Mouse (Mus musculus): ENCODE measurements around the gene Gpc2.

DNA sequence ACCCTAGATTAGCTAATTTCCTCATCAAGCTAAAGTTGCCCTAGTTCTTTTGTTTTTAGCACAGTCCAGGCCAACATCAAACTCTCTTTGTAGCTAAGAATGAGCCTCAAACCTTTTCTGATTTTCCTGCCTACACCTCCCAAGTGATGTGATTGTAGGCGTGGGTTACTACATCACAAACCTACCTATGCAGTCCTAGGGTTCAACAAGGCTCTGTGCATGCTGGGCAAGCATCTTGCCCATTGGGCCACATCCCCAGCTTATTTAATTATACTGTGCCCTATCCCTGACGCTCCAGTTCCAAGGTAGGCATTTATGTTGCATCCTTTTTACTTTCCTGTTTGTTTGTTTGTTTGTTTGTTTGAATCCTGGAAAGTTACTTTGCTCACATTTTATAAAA, 54.1 kb downstream of the Gpc2 start, which contains the start of gene Nxpe5:
- TF ChIP-seq POLR2A (IDR thresholded peaks at IDR 0.05; ENCODE audit: low read depth, low read length): no peak
- TF ChIP-seq CTCF (conservative IDR thresholded peaks at IDR 0.05; ENCODE audit: insufficient read depth, insufficient read length, low read depth, low read length): no peak

All from kidney, adult 2 months (tissue).